Mouse (Mus musculus): ENCODE data around the gene Zfp106.

DNA sequence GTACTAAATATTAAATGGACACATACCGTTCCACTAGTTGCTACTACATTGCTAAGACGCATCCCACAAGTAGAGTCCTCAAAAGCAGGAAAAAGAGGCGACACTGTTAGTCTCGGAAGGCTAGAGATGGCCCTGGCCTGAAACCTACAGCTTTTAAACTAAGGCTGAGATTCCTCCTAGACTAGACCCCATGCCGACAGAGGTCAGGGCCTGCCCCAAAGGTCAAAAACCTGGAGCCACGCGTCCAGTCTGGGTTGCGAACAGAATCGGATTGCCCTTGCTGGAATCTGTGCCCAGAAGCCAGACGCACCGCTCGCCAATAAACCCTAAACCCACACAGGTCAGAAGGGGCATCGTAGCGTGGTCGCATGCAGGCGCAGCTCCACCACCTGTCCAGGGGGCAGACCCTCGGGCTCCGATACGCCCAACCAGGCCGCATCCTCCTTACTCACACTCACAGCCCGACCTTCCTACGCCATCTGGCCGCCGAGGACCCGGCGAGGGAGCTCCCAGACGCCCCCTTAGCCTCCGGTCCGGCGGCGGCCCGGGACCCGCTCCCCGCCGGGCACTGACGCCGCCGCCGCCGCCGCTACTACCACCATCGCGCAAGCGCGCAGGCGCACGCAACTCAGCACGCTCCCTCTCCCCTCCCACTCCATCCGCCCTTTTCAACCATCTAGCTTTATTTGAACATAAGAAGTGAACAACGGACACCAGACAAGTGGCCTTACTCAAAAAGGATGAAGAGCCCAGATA lies at the start of gene Zfp106:
- TF ChIP-seq POLR2A (IDR thresholded peaks at IDR 0.05; ENCODE audit: low read depth, low read length) (no peak), CTCF (conservative IDR thresholded peaks at IDR 0.05; ENCODE audit: insufficient read depth, insufficient read length, low read depth, low read length) (no peak)

Measured in kidney, adult 2 months (tissue).